Comparison of ENCODE assay signal across 14 mouse cellular contexts in the genomic region with DNA sequence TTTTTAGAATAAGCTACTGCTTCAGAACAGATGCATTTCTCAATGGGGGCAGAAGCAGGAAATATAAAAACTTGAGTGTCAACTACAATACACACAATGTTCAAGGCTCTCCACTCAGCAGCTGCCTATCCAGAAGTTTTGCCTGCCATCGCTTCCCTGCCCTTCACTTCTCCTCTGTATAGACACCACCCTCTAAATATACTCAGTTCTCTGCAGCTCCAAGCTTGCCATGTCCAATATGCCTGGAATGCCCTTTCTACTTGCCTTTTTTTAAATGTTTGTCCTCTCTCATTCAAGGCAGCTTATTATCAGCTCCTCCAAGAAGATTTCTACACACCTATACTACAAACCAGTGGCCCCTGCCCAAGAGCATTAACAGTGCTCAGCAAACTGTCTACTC. TPM values are rescaled to one million over a fixed set of nuclear protein-coding genes. Genes with fewer than 3 reads are reported as not detected.
"Had no signal": no experiment of that assay in that cellular context is flagged by ENCODE, and none has a peak within 500 bp of the region (broad histone marks: within the 10 kb centered on the region; RNA-seq: fewer than 3 reads in every experiment).

No protein-coding gene starts in this region.

- H3K27ac ChIP-seq: limb, embryonic 15.5 days; liver, embryonic 12.5 days; lung, embryonic 15.5 days; midbrain, embryonic 12.5 days; neural tube, embryonic 13.5 days; stomach, embryonic 15.5 days had no signal

- H3K9me3 ChIP-seq: limb, embryonic 15.5 days; liver, embryonic 12.5 days; lung, embryonic 15.5 days; midbrain, embryonic 12.5 days; neural tube, embryonic 13.5 days; stomach, embryonic 15.5 days had no signal

- H3K4me3 ChIP-seq: limb, embryonic 15.5 days; liver, embryonic 12.5 days; lung, embryonic 15.5 days; midbrain, embryonic 12.5 days; neural tube, embryonic 13.5 days; stomach, embryonic 15.5 days had no signal

- H3K27me3 ChIP-seq: limb, embryonic 15.5 days; liver, embryonic 12.5 days; lung, embryonic 15.5 days; midbrain, embryonic 12.5 days; neural tube, embryonic 13.5 days; stomach, embryonic 15.5 days had no signal

- DNase-seq: kidney, postnatal 25 days; layer of hippocampus, adult 9-11 months; layer of hippocampus, postnatal 36 days; retina, postnatal 1 day; right cerebral cortex, postnatal 14 days; thymus, postnatal 4 days had no signal

- H3K4me1 ChIP-seq: limb, embryonic 15.5 days; liver, embryonic 12.5 days; midbrain, embryonic 12.5 days; neural tube, embryonic 13.5 days; stomach, embryonic 15.5 days had no signal

- H3K9ac ChIP-seq: limb, embryonic 15.5 days; liver, embryonic 12.5 days; lung, embryonic 15.5 days; midbrain, embryonic 12.5 days; neural tube, embryonic 13.5 days; stomach, embryonic 15.5 days had no signal

- ATAC-seq: liver, embryonic 12.5 days; midbrain, embryonic 16.5 days had no signal

- H3K4me2 ChIP-seq: limb, embryonic 15.5 days; liver, embryonic 12.5 days; lung, embryonic 15.5 days; midbrain, embryonic 12.5 days; neural tube, embryonic 13.5 days; stomach, embryonic 15.5 days had no signal

RNA-seq across cellular contexts. Expression of a gene that starts 23.1 kb away (rescaled TPM):
- total RNA-seq: megakaryocyte-erythroid progenitor cell, adult 5-6 weeks had no signal
